Mouse (Mus musculus): ENCODE measurements around the gene Ston1.
A peak's percentile ranks its signal among the peaks of the same experiment; 100 is the strongest.

Gene Ston1

DNA sequence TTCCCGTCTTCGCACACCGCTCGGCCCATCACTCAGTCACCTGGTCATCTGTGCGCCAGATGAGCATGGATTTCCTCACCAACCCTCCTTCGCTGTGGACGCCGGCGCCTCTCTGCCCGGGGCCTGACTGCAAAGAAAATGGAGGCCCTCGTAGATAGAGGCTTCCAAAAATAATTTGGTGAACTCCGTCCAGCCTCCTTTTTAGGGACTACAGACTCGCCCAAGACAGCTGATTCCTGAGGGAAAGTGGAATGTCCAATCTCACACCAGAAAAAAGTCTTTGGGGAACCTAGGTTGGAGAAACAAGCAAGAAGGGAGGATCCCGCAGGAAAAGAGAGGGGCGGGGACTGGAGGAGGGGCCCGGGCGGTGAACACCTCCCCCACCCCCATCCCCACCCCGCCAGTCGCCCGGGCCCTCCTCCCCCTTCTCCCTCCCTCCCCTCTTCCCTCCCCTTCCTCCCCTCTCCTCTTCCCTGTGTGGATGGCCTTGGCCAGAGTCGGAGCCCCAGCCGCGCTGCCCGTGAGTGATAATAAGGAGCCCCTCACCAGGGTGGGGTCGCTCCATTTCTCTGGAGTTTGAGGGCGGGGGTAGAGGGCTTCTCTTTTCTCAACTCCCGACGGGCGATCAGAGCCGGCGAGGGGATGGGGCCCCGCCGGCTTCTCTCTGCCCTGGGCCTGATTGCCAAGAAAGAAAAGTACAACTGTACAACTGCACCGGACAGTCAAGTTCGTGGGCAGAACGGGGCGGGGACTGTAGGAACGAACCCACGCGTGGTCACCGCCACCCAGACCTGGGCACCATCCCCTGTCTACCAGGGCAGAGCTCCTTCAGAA, at the start of gene Ston1:
TSS of gene Ston1 (plus strand) at position 463 of the 834 bp plus-strand sequence.
- DNase-seq (ENCODE audit: low read depth, low spot score) = peak; percentile 17

DNA sequence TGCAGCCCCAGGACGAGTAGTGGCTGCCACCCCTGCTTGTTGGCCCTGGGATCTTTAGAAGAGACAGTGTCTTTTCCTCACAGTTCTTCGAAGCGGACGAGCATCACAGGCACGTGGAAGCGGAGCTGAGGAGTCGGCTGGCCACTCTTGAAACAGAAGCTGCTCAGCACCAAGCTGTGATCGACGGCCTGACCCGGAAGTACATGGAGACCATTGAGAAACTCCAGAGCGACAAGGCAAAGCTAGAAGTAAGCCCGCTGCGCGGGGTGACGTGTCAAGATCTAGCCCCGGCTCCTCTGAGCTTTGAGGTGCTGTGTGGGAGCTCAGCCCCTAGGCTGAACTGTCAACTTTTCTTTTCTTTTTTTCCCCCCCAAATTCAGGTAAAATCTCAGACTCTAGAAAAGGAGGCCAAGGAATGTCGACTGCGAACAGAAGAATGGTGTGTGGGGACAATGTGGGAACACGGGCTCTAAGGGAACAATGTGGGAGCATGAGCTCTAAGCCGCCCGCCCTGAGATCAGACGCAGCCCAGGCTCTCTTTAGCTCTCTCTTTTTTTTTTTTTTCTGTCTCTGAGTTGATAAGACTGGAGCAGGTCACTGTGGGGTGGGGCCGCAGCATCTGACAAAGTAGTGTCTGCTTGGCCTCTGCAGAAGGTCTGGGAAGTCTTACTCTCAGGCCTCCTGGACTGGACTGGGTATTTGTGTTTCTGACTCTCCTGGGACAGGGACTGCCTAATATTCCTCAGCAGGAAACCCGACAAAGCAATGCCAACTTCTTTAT, 47.9 kb upstream of the Ston1 start:
- no peak for DNase-seq (ENCODE audit: low read depth, low spot score)

DNA sequence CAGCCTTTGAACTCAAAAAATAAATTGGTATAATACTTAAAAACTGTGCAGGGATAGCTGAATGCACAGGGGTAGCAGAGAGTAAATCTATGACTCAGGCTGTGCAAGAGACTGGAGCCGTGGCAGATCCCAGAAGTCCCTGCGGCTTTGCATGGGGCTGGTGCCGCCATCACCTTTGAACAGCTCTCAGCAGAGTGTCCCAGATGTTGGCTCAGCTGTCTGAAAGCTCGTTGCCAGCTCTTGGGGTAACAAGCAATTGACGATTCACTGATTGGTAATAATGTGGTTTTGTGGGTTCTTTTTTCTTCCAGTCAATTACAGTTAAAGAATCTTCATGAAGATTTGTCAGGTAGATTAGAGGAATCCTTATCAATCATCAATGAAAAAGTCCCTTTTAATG, 47.1 kb upstream of the Ston1 start:
- no peak for DNase-seq (ENCODE audit: low read depth, low spot score)

DNA sequence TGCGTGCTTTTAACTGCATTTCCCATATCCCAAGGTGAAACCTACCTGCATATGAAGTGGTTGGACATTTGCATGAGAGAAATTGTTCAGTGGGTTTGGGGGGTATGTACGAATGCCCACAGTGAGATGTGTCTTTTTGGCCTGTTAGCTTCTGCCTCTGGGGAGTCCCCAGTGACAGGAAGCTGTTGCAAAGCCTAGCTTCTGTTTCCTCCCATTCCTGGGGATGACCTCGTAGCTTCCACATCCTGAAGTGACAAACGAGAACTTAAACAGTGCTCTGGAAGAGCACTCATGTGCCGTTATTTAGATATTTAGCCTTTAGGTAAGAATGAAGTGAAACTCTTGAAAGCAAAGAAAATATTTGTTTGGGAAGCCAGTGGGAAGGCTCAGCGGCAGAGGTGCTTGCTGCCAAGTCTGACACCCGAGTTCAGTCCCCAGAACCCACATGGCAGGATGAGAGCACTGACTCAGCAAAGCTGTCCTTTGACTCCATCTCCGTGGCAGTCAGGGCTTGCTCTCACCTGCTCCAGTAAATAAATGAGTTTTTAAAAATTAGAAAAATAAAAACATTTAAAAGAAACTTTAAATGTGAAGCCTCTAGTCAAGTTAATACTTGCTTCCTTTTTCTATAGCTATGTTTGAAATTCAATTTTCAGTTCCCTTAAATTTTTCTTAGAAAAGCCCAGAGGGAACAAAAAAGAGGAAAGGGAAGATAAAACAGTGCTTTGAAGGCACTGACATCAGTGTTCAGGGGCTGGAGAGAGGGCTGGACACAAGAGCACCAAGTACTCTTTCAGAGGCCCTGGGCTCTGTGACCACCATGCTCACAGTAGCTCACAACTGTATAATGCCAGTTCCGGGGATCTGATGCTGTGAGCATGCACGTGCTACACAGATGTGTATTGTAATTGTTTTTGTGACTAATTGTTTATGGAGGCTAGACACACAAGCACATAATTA, 46.2 kb upstream of the Ston1 start:
- DNase-seq (ENCODE audit: low read depth, low spot score) = no peak

DNA sequence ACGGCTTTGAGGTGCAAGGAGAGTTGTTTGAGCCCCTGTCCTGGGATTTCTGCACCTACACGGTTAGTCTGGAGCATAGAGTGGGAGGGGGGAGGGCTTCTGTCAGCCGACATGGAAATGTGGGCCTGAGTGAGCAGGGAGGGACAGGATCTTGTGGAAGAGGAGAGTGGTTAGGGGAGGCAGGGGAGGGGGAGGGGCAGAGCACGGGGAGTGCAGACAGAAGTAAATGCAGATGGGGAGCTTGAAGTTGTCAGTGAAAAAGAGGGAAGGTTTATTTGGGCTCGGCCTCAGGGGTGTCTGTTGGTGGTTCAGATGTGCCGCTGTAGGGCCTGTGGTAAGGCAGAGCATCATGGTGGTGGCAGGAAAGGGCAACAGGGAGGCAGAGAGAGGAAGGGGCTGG, 44.9 kb upstream of the Ston1 start:
- DNase-seq (ENCODE audit: low read depth, low spot score) = peak; percentile 8

DNA sequence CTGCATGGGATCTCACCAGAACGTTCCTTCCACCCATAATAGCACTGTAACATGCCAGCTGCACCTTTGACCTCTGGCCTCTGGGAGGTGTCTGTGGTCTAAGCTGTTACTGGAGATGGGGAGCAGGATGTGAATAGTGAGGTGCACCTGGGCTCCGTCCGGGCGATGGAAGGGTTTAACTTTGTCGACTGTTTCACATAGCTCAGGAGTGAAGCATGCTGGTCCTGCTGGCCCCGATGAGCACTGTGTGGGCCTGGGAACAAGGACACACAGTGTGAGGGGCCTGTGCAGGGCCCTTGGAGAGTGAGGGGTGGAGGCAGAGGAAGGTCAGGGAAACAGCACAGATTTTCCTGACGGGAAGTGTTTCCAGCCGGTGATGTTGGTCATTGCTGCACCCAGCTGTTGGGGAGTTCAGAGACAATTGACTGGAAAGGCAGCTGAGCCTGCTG, 44.5 kb upstream of the Ston1 start:
- peak; percentile 10 for DNase-seq (ENCODE audit: low read depth, low spot score)

DNA sequence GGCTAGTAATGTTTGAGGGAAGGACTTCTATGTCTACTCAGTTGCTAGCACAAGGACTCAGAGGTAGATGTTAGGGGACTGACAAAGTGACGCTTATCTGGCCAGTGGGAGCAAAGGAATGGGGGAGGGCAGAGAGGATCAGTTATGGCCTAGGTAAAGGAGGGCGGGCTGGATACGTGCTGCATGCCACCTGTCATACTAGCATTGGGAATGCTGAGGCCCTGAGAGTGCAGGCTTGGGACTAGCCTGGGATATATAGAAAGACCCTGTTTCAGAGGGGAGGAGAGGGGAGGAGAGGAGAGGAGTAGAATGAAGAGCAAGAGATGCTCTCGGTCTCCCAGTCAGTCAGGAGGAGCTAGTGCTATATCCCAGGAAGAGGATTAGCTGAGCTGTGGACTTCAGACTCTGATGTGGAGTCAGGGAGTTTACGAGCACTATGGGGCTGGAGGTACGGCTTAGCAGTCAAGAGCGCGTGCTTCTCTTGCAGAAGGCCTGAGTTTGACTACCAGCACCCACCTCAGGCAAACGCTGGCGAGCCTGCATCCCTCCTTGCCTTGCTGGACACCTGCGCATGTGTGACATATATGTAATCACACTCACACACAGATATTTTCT, 43.9 kb upstream of the Ston1 start:
- no peak for DNase-seq (ENCODE audit: low read depth, low spot score)

DNA sequence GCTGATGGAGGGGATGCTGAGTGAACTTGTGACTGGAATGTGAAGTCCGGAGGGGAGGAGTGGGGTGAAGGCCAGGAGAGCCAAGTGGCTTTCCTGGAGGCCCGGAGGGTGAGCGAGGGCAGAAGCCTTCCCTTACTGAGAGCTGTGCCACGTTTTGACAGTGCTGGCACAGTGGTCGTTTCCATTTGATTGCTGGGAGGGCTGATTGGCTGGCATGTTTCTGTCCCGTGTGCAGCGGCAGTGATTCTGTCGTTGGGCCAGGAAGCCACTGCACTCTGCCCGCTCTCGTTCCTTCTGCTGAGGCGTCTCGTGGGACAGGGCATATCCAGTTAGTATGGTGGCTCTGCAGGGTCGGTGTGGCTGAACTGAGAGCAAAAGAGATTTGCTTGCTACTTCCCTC, 41.3 kb upstream of the Ston1 start:
- DNase-seq (ENCODE audit: low read depth, low spot score) = no peak

DNA sequence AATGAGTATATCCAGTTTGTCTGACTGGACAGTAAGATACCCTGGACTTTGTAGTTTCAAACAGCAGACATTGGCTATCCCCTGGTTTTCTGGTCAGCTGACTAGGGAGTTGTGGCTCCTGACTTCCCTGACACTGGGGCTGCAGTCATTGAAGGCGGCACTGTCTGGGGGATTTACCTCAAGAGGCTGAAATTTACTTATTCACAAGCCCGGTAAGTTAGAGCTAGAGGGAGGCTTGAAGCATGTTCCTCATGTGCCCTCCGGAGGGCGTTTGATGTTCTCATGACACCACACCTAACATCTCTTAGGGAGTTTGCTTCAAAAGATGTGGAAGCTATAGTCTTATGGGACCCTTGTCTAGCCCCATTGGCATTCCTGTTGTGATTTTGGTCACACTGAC, 40.8 kb upstream of the Ston1 start:
- DNase-seq (ENCODE audit: low read depth, low spot score) = no peak

DNA sequence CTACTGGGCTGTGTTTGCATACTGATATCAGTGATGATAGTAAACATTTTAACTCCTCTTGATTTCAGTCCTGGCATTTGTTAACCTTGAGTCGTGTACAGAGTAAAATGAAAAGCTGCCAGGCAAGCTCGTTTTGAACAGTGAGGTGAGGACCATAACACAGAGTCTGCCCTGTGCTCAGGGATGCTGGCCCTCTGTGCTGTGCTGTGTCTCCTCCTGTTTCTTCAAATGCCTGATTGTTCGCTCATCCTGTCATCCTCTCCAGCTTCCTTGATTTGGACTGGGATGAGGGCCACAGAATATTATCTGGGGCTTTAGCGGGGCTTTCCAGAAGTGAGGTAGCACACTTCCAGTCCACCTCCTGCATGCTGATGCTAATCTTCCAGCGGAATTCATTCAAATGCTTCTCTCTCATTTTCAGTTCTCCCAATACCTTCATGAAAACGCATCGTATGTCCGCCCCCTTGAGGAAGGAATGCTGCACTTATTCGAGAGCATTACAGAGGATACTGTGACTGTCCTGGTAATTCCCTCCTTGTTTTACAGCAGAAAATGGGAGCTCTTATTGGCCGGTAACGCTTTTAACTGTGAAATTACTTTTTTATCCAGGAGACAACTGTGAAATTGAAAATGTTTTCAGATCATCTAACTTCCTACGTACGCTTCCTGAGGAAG, 39.2 kb upstream of the Ston1 start:
- no peak for DNase-seq (ENCODE audit: low read depth, low spot score)

DNA sequence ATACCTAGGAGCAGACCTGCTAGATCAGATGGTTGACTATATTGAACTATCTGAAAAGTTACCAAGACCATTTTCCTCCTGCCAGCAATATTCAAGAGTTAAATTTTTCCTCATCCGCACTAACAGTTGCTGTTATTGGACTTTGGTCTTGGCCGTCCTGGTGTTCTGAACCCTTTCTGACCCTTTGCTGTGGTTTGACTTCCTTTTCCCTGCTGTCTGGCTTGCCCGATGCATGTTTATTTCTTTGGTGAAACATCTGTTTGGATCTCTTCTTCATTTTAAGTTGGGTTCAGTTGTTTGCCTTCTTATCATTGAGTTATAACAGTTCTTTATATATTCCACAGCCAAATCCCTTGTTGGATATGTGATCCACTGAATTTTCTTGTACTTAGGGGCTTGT, 33.9 kb upstream of the Ston1 start:
- DNase-seq (ENCODE audit: low read depth, low spot score) = no peak

DNA sequence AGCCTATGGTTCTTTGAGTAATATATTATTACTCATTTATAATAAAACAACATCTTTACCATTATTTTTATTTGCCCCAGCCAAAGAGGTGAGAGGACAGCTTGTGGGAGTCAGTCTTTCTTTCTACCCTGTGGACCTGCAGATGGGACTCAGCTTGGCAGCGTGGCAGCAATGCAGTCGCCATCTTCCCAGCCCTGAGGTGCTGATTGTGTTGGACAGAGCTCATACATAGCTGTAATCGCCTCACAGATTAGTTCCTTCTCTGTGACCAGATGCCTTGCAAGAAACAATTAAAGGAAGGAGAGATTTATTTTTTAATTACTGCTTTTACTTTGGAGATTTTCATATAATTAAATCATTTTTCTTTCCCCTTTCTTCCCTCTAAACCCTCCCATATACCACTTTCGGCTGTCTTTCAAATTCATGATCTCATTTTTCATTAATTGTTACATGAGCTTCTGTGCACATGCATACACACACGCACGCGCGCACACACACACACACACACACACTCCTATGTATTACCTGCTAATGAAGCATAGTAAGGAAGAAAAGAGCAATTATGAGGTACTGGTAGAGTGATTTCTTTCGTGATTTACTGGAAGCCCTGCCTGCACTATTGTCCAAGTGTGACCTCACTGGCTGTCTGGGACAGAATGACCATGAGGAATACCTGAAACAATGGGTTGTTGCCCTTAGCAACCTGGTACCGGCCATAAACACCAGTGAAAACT, 27.5 kb upstream of the Ston1 start:
- no peak for DNase-seq (ENCODE audit: low read depth, low spot score)

DNA sequence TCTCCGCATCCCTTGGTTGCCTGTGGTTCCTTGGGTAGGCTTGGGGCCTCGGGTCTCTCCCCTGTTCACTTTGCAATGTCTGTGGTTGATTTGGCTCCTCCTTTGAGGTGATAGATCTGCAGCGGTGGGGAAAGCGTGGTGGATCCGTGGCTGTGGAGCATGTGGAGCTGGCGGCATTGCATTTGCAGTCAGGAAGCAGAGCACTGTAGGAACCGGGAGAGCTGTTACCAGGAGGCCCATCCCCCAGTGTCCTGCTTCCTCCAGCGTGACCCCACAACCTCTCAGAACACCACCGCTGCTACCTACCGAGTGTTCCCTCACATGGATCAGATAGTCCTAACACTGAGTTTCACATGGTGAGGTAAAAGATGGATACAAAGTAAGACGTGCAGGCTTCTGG, 26.7 kb upstream of the Ston1 start:
- no peak for DNase-seq (ENCODE audit: low read depth, low spot score)

DNA sequence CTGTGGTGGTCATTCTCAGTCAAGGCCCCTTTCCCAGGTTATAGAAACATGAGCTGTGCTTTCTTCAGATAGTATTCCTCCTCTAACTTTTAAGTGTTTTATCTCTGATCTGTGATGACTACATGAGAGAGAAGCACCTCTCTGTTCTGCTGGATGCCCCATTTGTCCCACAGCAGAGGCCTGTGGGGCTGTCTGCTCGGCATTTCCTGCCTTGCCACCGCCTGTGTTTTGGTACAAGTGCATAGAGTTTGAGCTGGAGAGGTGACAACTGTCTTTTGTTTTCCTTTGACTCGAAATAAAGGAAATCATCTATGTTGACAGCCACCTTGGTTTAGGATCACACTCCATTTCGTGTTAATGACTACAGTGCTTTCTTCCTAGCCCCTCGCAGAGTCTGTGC, 22.7 kb upstream of the Ston1 start:
- DNase-seq (ENCODE audit: low read depth, low spot score) = peak; percentile 17

DNA sequence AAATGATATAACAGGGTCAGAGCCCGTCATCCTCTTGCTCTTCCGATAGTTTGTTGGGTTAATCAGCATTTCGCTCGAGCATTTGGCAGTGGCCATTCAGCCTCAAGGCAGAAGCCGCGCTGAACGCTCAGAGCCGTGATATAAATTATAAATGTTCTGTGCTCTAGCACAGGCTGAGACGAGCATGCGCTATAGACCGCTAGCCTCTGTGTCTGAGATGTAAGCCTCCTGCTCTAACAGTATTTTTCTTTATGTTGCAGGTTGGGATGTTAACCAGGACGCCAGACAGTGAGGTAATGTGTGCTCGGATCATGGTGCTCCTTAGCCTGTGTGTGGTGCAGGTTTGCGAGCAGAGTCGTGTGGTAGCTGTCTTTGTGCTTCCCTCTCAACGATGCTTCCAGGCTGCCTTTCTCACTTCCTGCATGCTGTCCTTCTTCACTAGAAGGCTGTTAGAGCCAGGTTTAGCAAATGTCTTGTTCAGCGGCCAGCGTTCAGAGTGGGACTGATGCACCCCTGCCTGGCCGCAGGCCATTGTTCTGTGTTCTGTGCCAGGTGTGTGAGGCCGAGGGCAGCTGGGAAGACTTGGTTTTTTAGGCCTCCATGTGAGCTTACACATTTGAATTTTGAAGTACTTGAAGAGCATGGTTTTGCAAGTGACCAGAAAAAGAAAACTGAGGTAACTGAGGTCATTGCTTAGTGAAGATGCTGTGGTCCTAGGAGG, 18.8 kb upstream of the Ston1 start:
- DNase-seq (ENCODE audit: low read depth, low spot score) = no peak

DNA sequence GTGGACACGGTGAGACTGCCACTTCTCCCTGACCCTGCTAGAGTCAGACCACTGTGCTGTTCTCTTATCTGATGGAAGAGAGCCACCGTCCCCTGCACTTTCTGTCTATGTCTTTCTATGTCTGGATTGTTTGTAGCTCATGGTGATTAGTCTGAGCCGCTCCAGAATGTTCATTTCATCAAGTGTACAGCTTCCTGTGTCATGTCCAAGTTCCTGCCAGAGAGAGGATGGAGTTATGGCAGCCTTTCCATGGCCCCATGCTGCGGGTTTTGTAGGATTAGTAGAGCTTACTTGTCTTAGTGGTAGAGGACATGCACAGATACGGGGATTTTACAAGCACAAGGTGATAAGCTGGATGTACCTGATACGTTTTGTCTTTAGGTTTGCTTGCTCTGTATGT, 16.9 kb upstream of the Ston1 start:
- DNase-seq (ENCODE audit: low read depth, low spot score) = no peak

DNA sequence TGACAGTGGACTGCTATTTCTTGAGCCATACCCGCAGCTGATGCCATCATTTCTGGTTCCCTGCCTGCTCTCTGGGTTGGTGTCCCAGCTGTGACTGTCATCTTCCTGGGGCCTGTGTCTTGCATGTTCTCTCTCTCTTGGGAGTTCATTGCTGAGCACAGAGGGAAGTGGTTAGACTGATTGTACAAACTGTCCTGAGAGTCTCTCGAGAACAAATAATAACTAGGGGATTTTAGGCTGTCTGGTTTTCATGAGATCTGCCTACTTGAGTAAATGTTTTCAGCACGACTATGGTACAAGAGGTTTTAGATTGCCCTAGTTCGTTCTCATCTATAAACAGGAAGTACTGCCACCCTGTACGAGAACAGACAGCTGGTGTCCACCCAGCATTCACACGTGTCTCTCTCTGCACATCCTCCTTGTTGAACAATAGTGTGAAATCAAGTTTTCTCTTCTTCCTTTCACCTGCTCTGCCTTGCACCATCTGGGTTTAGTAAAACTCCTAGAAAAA, 15.9 kb upstream of the Ston1 start:
- DNase-seq (ENCODE audit: low read depth, low spot score) = peak; percentile 51

DNA sequence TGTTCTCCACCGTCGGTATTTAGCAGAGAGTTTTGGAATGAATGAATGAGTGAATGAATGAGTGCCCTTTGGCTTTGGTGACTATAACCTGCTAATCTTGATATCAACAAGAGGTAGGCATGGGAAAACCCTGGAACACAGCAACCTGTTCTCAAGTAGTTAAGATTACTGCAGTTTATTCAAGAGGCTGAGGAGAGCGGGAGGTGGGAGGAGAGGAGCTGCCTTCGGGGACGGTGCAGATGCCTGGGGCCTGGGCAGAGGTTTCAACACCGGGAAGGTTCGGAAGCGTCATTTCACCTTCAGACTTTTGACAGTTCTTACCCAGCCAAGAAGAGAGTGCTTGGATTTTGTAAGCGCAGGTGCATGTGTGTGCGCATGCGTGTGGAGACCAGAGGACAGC, 14.5 kb upstream of the Ston1 start:
- DNase-seq (ENCODE audit: low read depth, low spot score) = no peak

DNA sequence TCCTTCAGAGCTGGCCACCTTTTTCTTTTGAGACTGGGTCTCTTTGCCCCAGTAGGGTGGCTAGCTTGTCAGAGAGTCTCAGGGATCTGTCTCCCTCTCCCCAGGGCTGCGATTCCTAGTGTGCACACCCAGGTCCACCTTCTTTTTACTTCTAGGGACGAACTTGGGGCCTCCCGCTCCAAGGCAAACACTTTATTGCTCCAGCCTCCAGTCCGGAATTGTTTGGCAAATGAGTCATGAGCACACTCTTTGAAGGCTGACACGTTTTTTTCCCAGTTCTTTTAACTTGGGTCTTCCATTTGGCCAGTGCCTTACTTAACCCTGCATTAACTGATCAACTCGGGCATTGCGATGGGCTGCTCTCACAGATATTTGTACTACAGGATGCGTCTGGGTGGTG, 14.1 kb upstream of the Ston1 start:
- no peak for DNase-seq (ENCODE audit: low read depth, low spot score)
